Mouse (Mus musculus): ENCODE data around the gene Btn1a1.

Gene Btn1a1

DNA sequence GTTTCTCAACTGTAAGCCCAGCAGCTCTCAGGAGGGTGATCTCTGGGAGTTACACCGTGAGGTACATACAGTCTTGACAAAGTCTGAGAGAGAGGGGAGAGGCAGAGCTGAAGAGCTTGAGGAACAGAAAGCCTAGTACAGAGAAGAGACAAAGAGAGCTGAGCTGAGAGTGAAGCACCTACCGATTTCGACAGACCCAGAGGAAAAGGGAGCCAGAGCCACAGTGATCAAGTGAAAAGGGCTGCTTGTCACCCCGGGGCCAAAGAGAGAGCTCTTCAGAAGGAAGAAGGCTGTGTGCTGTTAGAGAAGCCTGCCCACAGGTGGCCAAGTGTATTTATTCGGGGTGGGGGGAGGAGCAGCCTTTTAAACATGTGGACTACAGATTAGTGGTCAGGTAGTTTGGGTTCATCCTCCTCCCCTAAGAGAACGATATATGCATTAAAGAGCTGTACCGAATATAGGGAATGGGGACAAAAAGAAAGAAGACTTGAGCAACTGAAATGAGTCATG is at the start of gene Btn1a1:
Gene Btn1a1, minus strand, starts transcription at position 302 of the 510 bp plus-strand sequence.
- ATAC-seq (ENCODE audit: insufficient number of reproducible peaks, low FRiP score, low TSS enrichment) = no peak

DNA sequence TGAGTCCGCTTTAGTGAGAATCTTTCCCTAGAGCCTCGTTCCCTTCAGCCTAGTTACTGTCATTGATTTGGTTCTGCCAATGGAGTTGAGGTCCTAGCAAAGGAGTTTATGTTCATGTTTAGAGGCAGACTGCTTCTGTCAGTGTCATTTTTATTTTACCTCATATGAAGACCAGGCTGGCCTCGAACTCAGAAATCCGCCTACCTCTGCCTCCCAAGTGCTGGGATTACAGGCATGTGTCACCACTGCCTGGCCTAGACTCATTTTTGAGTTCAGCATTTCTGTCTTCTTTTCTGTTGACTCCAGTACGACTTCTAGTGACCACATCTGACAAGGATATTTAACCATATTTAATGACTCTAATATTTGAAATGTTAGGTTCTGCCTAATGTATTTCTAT is 49.6 kb upstream of the Btn1a1 start:
- no peak for ATAC-seq (ENCODE audit: insufficient number of reproducible peaks, low FRiP score, low TSS enrichment)

DNA sequence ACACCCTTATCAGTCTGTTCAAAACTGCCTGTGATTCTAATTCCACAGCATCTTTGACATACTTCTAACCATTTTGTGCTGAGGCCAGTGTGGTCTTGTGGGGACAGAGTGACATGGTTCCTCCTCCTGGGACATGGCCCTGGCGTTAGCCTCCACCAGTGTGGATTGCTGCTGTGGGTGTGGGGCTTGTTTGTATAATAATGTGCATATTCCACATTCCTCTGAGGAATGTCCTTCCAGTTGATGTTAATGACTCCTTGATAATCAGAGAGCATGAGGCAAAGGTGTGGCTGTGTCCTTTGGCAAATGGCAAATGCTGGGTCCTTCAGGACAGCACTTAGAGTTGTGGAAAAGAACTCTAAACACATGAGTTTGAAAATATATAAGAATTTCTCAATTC is 47.8 kb upstream of the Btn1a1 start:
- ATAC-seq (ENCODE audit: insufficient number of reproducible peaks, low FRiP score, low TSS enrichment) = no peak

DNA sequence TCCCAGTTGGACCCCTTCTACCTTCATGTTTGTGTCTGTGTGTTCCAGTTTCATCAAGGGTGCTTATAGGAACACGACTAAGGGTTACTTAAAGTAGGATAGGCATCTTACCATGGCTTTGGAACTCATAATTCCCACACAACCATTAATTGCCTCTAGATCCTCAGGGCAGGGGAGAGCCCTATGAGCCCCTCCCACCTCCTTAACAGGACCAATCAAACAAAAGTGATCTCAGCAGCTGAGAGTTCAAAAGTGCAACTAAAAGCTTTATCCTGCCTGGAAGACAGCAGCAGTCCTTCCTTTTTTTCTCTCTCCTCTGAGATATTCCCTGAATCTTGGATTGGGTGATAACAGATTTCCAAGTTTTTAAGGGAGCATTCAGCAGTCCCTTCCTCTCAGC is 44.4 kb upstream of the Btn1a1 start:
- ATAC-seq (ENCODE audit: insufficient number of reproducible peaks, low FRiP score, low TSS enrichment) = no peak

DNA sequence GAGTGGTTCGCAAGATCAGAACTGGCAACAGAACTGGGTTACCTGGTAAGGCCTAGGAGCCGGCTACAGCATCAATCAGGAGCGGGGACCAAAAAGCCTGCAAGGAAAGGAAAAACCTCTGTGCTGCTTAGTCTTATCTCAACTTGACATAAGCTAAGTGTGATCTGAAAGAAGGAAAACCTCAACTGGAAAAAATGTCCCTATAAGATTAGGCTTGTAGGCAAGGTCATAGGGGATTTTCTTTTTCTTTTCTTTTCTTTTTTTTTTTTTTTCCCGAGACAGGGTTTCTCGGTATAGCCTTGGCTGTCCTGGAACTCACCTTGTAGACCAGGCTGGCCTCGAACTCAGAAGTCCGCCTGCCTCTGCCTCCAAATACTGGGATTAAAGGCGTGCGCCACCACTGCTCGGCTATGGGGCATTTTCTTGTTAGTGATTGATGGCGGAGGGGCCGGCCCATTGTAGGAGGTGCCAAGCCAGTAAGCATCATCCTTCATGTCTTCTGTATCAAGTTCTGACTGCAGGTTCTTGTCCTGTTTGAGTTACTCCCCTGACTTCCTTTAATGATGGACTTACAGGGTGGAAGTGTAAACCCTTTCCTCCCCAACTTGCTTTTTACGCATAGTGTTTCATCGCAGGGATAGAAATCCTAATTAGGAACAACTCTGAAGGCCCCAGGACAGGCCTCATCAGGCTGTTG is 41.3 kb upstream of the Btn1a1 start:
- ATAC-seq (ENCODE audit: insufficient number of reproducible peaks, low FRiP score, low TSS enrichment) = no peak

DNA sequence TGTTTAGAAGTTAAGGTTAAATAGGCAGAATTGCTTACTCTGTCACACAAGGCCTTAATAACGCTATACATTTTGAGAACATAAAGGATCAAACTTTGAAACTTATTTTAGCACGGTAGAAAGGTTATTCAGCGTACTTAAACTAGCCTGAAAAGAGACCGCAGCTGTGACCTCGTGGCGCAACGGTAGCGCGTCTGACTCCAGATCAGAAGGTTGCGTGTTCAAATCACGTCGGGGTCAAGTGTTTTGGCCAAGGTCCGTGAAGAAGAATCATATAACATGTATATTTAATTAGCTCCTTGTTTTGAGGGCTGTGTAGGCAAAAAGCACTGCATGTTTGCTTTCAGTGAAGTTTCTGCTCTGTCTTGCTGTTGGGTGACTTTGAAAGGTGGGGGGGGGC is 40.6 kb upstream of the Btn1a1 start:
- no peak for ATAC-seq (ENCODE audit: insufficient number of reproducible peaks, low FRiP score, low TSS enrichment)

DNA sequence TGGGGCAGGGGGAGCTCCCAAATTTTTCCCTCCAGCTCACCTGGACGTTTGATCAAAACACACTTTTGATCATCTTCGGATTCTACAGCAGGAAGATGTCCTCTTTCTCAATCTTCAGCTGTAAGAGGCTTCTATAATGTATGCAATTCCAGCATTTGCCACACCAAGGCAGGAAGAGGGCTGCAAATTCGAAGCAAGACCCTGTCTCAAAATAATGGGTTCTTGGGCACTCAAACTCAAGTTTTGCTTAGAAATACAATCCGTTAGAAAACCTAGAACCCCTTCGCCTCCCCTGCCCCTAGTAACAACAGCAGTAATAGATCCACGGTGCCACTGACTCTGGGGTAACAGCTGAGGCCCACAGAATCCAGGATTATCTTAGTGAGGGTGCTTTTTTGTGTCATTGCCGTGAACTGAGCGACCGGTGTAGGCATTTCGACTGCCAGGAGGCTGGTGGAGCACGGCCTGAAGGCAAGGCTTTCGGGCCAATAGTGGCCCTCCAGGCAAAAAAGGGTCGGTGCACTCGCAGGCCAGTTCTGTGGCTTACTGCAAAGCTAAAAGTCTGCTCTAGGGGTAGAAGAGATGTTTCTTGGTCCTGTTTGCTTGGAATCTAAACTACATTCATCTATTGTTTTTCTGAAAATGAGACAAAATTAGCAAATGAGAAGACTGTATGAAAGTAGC is 40.1 kb upstream of the Btn1a1 start:
- ATAC-seq (ENCODE audit: insufficient number of reproducible peaks, low FRiP score, low TSS enrichment) = no peak

DNA sequence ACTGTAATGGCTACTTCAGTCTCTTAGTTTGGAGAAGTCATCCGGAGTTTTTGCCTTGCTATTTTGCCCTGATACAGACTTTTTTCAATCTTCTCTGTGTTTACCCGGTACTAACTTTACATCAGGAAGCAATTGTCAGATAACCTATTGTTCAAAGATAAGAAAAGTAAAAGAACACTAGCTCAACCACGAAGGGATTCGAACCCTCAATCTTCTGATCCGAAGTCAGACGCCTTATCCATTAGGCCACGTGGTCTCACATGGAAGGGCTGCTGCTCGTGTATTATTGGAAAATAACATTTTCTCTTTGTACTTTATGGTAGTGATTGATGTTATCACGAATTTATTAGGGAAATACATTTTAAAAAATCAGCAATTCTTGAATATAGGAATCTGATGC is 38.1 kb upstream of the Btn1a1 start:
- no peak for ATAC-seq (ENCODE audit: insufficient number of reproducible peaks, low FRiP score, low TSS enrichment)

DNA sequence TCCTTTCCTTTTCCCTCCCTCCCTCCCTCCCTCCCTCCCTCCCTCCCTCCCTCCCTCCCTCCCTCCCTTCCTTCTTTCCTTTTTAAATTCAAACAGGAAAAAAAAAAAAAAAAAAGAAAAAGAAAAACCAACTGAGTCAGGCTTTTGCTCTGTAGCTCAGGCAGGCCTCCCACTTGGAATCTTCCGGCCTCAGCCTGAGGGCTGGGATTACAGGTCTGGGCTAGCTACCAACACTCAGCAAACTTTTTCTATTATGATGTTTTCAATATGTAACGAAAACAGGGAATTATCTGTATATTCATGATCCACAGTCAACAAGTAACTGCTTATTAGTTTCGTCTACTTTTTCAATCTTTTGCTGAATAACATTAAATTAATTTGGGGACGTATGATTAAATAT is 37.2 kb upstream of the Btn1a1 start:
- ATAC-seq (ENCODE audit: insufficient number of reproducible peaks, low FRiP score, low TSS enrichment) = no peak

DNA sequence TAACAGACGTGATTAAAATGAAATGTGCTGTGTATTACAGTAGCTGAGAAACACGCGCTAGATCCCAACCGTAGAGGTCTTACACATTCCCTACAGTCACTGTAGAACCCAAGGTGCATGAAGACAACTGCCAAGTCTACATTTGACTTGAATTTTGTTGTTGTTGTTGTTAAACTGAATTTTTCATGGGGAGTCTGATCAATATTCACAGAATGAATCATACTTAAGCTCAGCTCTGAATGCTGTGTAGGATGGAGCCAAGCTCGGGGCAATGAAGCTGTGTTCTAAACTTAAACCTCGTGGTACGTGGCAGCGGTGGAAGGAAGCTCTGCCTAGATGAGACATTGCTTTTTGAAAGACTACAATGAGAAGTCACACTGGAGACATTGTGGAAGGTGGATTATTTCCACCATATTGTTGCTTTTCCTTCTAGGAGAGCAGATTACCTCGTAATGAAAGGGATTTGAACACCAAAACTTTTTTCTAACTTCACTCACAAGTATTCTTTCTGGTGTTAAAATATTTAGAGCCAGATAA is 36.4 kb upstream of the Btn1a1 start:
- no peak for ATAC-seq (ENCODE audit: insufficient number of reproducible peaks, low FRiP score, low TSS enrichment)

DNA sequence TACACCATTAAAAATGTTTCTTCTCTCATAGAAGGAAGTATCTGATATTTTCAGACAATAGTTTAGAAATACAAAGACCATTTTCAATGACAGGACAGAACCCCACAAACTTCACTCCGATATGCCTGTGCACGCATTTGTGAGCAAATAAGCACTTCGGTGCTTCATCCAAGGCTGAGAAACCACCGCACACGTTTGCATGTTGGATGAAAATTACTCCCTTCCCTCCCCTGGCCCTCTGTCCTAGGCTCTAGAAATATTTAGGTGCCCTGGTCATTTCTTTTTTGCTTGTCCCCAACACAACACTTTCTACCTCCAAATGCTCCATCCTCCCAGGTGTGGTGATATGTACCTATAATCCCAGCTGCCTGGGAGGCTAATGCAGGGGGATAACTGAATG is 35.8 kb upstream of the Btn1a1 start:
- no peak for ATAC-seq (ENCODE audit: insufficient number of reproducible peaks, low FRiP score, low TSS enrichment)

DNA sequence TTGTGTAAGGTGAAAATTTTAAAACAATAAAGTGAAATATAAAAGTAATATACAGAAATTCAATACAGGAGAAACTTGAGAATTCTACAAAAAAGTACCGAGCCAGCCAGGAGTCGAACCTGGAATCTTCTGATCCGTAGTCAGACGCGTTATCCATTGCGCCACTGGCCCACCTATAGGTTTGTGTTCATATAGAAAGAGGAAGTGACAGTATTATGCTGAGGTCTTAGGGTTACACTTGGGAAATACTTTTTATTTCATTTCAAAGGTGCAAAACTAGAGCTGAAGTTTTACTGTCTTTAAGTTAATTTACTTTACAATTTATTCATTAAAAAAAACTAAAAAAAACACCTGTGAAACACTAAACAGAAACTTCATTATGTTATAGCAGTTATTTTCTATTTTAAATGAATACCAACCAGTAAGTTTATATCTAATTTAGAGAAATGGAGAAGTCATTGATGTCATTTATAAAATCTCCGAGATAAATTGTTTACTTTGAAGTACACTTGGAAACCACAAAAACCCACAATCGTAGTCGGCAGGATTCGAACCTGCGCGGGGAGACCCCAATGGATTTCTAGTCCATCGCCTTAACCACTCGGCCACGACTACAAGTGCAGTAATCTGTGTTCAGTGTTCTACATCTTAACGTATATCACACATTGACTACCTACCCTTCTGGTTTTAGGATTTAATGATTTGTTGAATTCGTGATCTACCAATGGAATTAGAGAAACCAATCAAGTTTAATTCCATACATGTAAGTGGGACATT is 34.9 kb upstream of the Btn1a1 start:
- ATAC-seq (ENCODE audit: insufficient number of reproducible peaks, low FRiP score, low TSS enrichment) = no peak

DNA sequence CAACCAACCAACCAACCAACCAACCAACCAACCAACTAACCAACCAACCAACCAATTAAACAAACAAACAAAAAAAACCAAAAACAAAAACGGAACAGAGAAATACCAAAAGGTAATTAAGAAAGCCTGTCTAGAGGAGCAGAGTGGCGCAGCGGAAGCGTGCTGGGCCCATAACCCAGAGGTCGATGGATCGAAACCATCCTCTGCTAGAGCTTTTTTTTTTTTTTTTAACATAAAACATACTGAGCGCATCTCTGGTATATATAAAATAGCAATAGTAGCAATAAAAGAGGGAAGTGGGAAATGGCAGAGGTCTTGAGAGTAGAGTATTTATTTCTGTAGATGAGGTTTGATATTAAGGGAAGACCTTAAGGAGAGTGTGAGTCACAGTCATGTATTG is 34.2 kb upstream of the Btn1a1 start:
- no peak for ATAC-seq (ENCODE audit: insufficient number of reproducible peaks, low FRiP score, low TSS enrichment)

DNA sequence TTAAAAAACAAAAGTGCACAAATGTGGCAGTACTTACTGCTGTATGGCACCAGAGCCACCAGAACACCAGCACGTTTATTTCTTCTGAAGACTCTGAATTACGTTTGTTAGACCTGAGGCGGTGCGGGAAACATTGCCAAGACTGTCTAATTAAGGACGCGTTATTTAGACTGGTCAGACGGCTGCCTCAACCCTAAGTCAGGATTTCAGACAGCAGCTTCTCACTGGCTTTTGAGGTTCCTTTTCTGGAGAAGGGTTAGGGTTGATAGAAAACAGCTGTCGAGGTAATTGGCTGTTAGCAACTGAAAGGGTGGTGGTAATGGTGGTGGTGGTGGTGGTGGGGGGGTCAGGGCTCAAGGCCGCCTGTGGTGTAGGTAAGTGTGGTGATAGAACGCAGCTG is 33.0 kb upstream of the Btn1a1 start:
- ATAC-seq (ENCODE audit: insufficient number of reproducible peaks, low FRiP score, low TSS enrichment) = no peak

DNA sequence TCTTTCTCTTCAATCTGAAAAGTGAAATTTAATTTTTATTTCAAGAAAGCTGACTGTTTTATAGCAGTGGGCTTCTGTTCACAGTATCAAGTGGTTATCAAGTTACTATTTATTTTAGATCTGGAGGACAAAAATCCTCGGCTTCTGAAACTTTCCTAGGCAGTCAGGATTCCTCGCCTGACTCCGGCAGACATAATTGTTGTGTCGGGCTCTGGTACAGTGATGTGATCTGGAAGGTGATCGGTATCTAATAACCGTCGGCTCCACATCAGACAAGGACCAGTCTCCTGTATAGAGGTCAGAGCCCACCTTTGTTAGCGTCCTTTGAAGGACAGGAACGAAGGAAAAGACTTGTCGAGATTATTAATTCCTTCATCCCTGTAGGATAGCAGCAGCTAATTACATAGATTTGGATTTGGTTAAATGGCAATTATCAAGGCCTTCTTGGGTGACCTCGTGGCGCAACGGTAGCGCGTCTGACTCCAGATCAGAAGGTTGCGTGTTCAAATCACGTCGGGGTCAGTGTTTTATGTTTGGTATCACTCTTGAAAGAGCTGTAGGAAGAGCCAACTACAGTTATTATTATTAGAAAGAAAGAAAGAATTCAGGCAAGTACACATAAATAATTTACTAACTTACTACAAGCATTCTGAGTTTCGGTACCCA is 32.1 kb upstream of the Btn1a1 start:
- ATAC-seq (ENCODE audit: insufficient number of reproducible peaks, low FRiP score, low TSS enrichment) = no peak

DNA sequence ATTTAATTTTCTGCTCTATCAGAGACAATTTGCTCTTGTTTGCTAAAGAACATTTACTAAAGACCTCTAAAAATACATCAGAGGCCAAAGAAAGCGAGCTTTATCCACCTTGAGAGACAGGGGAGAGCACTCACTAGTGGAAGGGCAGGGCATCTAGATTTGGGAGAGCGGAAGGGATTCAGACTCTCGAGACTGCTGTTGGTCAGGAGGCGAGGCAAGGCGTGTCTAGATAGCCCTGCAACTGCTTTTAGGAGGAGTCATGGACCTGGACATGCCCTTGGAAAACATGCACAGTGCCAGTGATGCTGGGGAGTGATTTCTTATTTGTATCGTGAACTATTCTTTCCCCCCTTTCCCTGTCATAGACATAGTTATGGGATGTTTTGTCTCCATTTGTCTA is 29.8 kb upstream of the Btn1a1 start:
- no peak for ATAC-seq (ENCODE audit: insufficient number of reproducible peaks, low FRiP score, low TSS enrichment)

DNA sequence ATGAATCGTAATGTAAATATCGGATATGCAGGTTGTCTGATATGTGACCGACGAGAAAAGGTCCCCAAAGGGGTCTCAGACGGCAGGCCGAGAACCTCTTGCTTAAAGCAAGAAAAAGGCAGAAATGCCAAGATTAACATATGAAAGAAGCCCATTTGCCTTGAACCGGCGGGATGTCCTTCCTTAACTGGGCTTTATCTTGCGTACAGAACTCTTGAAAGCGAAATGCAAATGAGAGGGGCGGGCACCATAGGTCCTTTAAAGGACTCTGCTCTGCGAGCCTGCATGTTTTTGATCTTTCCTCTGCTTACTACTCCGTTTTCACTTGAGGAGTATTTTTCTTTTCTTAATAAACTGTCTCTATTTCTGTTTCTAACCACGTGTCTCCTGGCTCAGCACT is 26.3 kb upstream of the Btn1a1 start:
- ATAC-seq (ENCODE audit: insufficient number of reproducible peaks, low FRiP score, low TSS enrichment) = no peak

DNA sequence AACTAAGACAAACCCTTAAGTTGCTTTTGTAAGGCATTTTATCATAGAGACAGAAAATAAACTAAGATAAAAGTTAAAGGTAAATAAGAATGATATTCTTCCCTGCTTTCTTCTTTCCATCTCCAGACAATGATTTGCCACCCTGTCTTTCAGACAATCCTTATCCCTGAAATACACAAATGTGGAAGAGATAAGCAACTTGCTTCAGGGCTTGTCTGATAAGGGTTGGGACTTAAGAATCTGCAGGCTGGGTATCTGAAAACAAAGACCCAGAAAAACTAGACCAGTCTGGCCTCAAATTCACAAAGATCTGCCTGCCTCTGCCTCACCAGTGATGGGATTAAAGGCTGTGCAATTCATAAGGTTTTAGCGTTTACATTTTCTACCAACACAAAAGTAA is 25.6 kb upstream of the Btn1a1 start:
- no peak for ATAC-seq (ENCODE audit: insufficient number of reproducible peaks, low FRiP score, low TSS enrichment)

DNA sequence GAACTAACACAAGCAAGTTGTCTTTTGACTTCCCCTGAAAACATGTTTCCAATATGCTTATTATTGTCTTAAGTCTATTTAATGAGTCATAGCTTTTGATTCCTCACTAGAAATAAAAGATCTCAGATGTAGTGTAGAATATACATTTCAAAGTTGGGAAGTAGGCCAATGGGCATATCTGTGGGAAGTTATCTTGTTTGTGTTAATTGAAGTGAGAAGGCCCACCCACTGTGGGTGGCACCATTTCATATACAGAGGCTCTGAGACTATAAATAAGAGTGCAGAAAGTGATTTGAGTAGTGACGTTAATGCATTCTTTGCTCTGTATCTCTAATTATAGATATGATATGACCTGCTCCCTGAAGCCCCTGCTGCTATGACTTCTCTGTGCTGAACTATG is 25.2 kb upstream of the Btn1a1 start:
- no peak for ATAC-seq (ENCODE audit: insufficient number of reproducible peaks, low FRiP score, low TSS enrichment)
